Mouse (Mus musculus): ENCODE measurements around the gene Armc7. TPM values are rescaled to one million over a fixed set of nuclear protein-coding genes. Genes with fewer than 3 reads are reported as not detected.
A peak's percentile ranks its signal among the peaks of the same experiment; 100 is the strongest.

Armc7 gene
- polyA plus RNA-seq, 1 experiment from 2014 or later = 8.7 TPM

DNA sequence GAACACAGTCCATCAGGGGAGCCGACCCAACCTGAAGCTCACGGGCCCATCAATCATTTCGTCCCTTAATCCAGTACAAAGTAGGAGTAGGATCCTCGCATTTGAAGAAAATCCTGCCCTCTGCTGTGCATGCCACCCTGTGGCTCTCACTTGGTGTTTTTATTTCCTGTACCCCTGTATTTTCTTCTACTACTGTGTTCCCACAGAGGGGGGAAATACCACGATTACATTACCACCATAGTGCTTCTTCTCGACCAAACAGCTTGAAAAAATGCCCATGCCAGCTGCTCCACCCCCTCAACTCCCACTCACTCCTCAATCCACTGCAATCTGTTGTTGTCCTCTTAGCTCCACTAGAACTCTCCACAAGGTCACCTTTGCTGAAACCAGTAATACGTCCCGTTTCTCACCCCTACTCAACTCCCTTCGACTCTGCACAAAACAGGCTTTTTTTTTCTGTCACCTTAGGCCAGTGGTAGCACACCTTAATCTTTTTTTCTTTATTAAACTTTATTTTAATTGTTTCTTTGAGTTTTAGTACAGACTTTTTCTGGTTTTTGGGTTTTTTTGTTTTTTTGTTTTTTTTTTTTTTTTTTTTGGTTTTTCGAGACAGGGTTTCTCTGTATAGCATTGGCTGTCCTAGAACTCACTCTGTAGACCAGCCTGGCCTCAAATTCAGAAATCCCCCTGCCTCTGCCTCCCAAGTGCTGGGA lies 61.5 kb downstream of the Armc7 start:
- DNase-seq (ENCODE audit: low spot score) (no peak), ATAC-seq (replicated peaks; ENCODE audit: insufficient number of reproducible peaks, low FRiP score, low TSS enrichment, low read depth) (no peak)
- Histone ChIP-seq H3K4me2 (ENCODE audit: low read depth, low read length) (no peak overlapping the region), H3K9me3 (replicated peaks; ENCODE audit: control insufficient read depth, low read length) (no peaks in the 10 kb centered on the region), H3K27me3 (ENCODE audit: control insufficient read depth, insufficient read depth, low read length) (no peaks in the 10 kb centered on the region), H3K27ac (replicated peaks; ENCODE audit: low read depth, low read length) (peak overlapping the region; percentile 98), H3K4me3 (ENCODE audit: low read depth, low read length) (peak overlapping the region; percentile 81), H3K4me1 (ENCODE audit: control insufficient read depth, insufficient read depth, low read length) (no peaks in the 10 kb centered on the region), H3K36me3 (replicated peaks; ENCODE audit: control insufficient read depth, insufficient read depth, low read depth, low read length) (peaks cover 6% of the 10 kb centered on the region), H3K9ac (replicated peaks; ENCODE audit: low read length) (peak overlapping the region; percentile 99; the same call in 1 of the 2 replicates)
- WGBS = 86% methylated on average over 10 of the region's 10 CpGs

DNA sequence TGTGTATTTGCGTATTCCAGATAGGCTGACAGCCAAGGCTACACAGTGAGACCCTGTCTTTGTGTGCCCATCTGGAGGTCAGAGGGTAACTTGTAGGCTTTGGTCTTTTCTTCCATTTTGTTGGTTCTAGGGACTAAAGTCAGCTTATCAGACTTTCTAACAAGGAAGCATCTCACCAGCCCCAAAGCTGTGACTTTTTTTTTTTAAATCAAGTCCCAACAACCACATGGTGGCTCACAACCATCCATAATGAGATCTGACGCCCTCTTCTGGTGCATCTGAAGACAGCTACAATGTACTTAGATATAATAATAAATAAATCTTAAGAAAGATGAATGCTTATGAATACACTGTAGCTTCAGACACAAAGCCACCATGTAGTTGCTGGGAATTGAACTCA lies 62.6 kb downstream of the Armc7 start:
- H3K27me3 ChIP-seq (ENCODE audit: control insufficient read depth, insufficient read depth, low read length) = no peaks in the 10 kb centered on the region
- no peak for ATAC-seq (replicated peaks; ENCODE audit: insufficient number of reproducible peaks, low FRiP score, low TSS enrichment, low read depth)
- 64% methylated on average over 2 of the region's 2 CpGs for WGBS

More for the DNA sequence above, 62.6 kb downstream of the Armc7 start:
- no peak overlapping the region for H3K9ac ChIP-seq (replicated peaks; ENCODE audit: low read length)
- H3K27ac ChIP-seq (replicated peaks; ENCODE audit: low read depth, low read length) = no peak overlapping the region
- no peaks in the 10 kb centered on the region for H3K9me3 ChIP-seq (replicated peaks; ENCODE audit: control insufficient read depth, low read length)
- no peak for DNase-seq (ENCODE audit: low spot score)
- H3K4me2 ChIP-seq (ENCODE audit: low read depth, low read length) = no peak overlapping the region
- H3K4me3 ChIP-seq (ENCODE audit: low read depth, low read length) = no peak overlapping the region
- H3K4me1 ChIP-seq (ENCODE audit: control insufficient read depth, insufficient read depth, low read length) = no peaks in the 10 kb centered on the region
- H3K36me3 ChIP-seq (replicated peaks; ENCODE audit: control insufficient read depth, insufficient read depth, low read depth, low read length) = peaks cover 3% of the 10 kb centered on the region

Small RNA genes lying within 50 kb of the gene (microRNA-seq; reads per million reads assigned to microRNA genes)
- gene Mir3968 (ENCODE audit: borderline number of aligned reads) = 1.9 reads per million

Other genes starting within 250 kb of the Armc7 start
- 0.04 and 0.06 TPM in 2 replicates for gene Grin2c, start 208.4 kb upstream of the Armc7 start, polyA plus RNA-seq (2014; fragmentation: Nextera tagmentation; extraction: Ambion mirVana)
- 12.4 and 12.5 TPM in 2 replicates for gene Fdxr, start 198.6 kb upstream of the Armc7 start, polyA plus RNA-seq (2014; fragmentation: Nextera tagmentation; extraction: Ambion mirVana)
- 0.14 and 0.28 TPM in 2 replicates for gene Fads6, start 178.0 kb upstream of the Armc7 start, polyA plus RNA-seq (2014; fragmentation: Nextera tagmentation; extraction: Ambion mirVana)
- gene Otop2, start 168.5 kb upstream of the Armc7 start, polyA plus RNA-seq (2014; fragmentation: Nextera tagmentation; extraction: Ambion mirVana) = not detected in 2 replicates
- gene Ush1g, start 153.6 kb upstream of the Armc7 start, polyA plus RNA-seq (2014; fragmentation: Nextera tagmentation; extraction: Ambion mirVana) = not detected in 2 replicates
- gene Otop3, start 140.9 kb upstream of the Armc7 start, polyA plus RNA-seq (2014; fragmentation: Nextera tagmentation; extraction: Ambion mirVana) = not detected in 2 replicates
- 6.9 and 7.1 TPM in 2 replicates for gene Hid1, start 107.9 kb upstream of the Armc7 start, polyA plus RNA-seq (2014; fragmentation: Nextera tagmentation; extraction: Ambion mirVana)
- gene Cdr2l, start 93.8 kb upstream of the Armc7 start, polyA plus RNA-seq (2014; fragmentation: Nextera tagmentation; extraction: Ambion mirVana) = 15.2 and 15.7 TPM in 2 replicates
- 217 and 221 TPM in 2 replicates for gene Mrpl58, start 71.9 kb upstream of the Armc7 start, polyA plus RNA-seq (2014; fragmentation: Nextera tagmentation; extraction: Ambion mirVana)
- gene Atp5h, start 55.7 kb upstream of the Armc7 start, polyA plus RNA-seq (2014; fragmentation: Nextera tagmentation; extraction: Ambion mirVana) = 893 and 931 TPM in 2 replicates
- 18.8 and 21.0 TPM in 2 replicates for gene Kctd2, start 55.5 kb upstream of the Armc7 start, polyA plus RNA-seq (2014; fragmentation: Nextera tagmentation; extraction: Ambion mirVana)
- not detected in 2 replicates for gene Trim80, start 35.1 kb upstream of the Armc7 start, polyA plus RNA-seq (2014; fragmentation: Nextera tagmentation; extraction: Ambion mirVana)
- gene Slc16a5, start 13.2 kb upstream of the Armc7 start, polyA plus RNA-seq (2014; fragmentation: Nextera tagmentation; extraction: Ambion mirVana) = 0.22 TPM in 1 of 2 replicates, not detected in the other
- gene Nt5c, start 16.2 kb downstream of the Armc7 start, polyA plus RNA-seq (2014; fragmentation: Nextera tagmentation; extraction: Ambion mirVana) = 67.4 and 70.7 TPM in 2 replicates
- gene Jpt1, start 38.7 kb downstream of the Armc7 start, polyA plus RNA-seq (2014; fragmentation: Nextera tagmentation; extraction: Ambion mirVana) = 654 and 692 TPM in 2 replicates
- 1,638 and 1,712 TPM in 2 replicates for gene Sumo2, start 60.6 kb downstream of the Armc7 start, polyA plus RNA-seq (2014; fragmentation: Nextera tagmentation; extraction: Ambion mirVana)
- gene Nup85, start 88.8 kb downstream of the Armc7 start, polyA plus RNA-seq (2014; fragmentation: Nextera tagmentation; extraction: Ambion mirVana) = 204 and 210 TPM in 2 replicates
- 110 and 114 TPM in 2 replicates for gene Mrps7, start 128.3 kb downstream of the Armc7 start, polyA plus RNA-seq (2014; fragmentation: Nextera tagmentation; extraction: Ambion mirVana)
- gene Gga3, start 128.4 kb downstream of the Armc7 start, polyA plus RNA-seq (2014; fragmentation: Nextera tagmentation; extraction: Ambion mirVana) = 13.6 and 17.0 TPM in 2 replicates
- 15.8 and 18.2 TPM in 2 replicates for gene Mif4gd, start 137.3 kb downstream of the Armc7 start, polyA plus RNA-seq (2014; fragmentation: Nextera tagmentation; extraction: Ambion mirVana)
- 19.9 and 20.2 TPM in 2 replicates for gene Slc25a19, start 152.6 kb downstream of the Armc7 start, polyA plus RNA-seq (2014; fragmentation: Nextera tagmentation; extraction: Ambion mirVana)
- gene Grb2, start 232.9 kb downstream of the Armc7 start, polyA plus RNA-seq (2014; fragmentation: Nextera tagmentation; extraction: Ambion mirVana) = 59.0 and 61.8 TPM in 2 replicates

Measured in embryonic facial prominence, embryonic 11.5 days (tissue).